Mouse (Mus musculus) G1E (cell line): Measurements from ENCODE around the gene Rb1. TPM values are rescaled to one million over a fixed set of nuclear protein-coding genes. Genes with fewer than 3 reads are reported as not detected.

Experiments used
- ATAC-seq: 2 replicates; pipeline ENCODE4 v1.8.0; 2016; ENCODE audit warnings: mild to moderate bottlenecking; ENCODE audit not compliant: insufficient number of reproducible peaks, poor library complexity, low FRiP score, severe bottlenecking; ENCODE audit errors: extremely low read depth
- DNase-seq: peaks from one replicate; pipeline ENCODE4 v3.0.0; 2012; ENCODE audit warnings: low spot score
- H3K27me3 ChIP-seq: 2 replicates; pipeline ENCODE4 v1.6.1; 2012; ENCODE audit warnings: mild to moderate bottlenecking, low read length, inconsistent platforms; ENCODE audit not compliant: insufficient read depth
- H3K36me3 ChIP-seq: replicated peaks from 2 replicates; pipeline ENCODE3; 2012; ENCODE audit warnings: mild to moderate bottlenecking, inconsistent platforms
- H3K4me1 ChIP-seq: 2 replicates; pipeline ENCODE4 v1.6.1; 2012; ENCODE audit warnings: low read depth, low read length, inconsistent platforms, mixed read lengths; ENCODE audit not compliant: insufficient read depth
- H3K4me3 ChIP-seq: 2 replicates; pipeline ENCODE4 v1.5.1; 2012; ENCODE audit warnings: low read depth, mild to moderate bottlenecking, inconsistent platforms, low read length, moderate library complexity, mixed read lengths
- H3K9me3 ChIP-seq: replicated peaks from 2 replicates; pipeline ENCODE4 v1.6.1; 2012; ENCODE audit warnings: inconsistent platforms
- CTCF ChIP-seq: IDR thresholded peaks from 2 replicates; pipeline ENCODE4 v1.5.1; 2012; ENCODE audit warnings: low read depth, low read length, inconsistent platforms, mixed read lengths
- GATA1 ChIP-seq: IDR thresholded peaks from 2 replicates; pipeline ENCODE4 v1.6.1; 2012; ENCODE audit warnings: borderline replicate concordance, low read length, inconsistent platforms, mixed read lengths
- GATA2 ChIP-seq: IDR thresholded peaks from 2 replicates; pipeline ENCODE4 v1.6.1; 2012; ENCODE audit warnings: low read depth, low read length, inconsistent platforms, borderline replicate concordance
- POLR2AphosphoS5 ChIP-seq: IDR thresholded peaks from 2 replicates; pipeline ENCODE4 v1.6.1; 2012; ENCODE audit warnings: low read depth, low read length, inconsistent platforms; ENCODE audit not compliant: insufficient replicate concordance
- TAL1 ChIP-seq: conservative IDR thresholded peaks from 2 replicates; pipeline ENCODE4 v1.6.1; 2012; ENCODE audit warnings: low read depth, low read length, inconsistent platforms, mixed read lengths
- polyA plus RNA-seq: library from polyadenylated mRNA; stranded (reverse); fragments of >175 nt; gene quantifications from 2 replicates; pipeline ENCODE4 v1.2.3, GENCODE M21; 2012
- total RNA-seq, 2 experiments: library from RNA; stranded (forward) in 1 of 2; stranded (reverse) in 1 of 2; fragments of 200-1000 nt in 1 of 2; fragments of >200 nt in 1 of 2; fragmentation: Nextera tagmentation in 1 of 2; gene quantifications; 2 replicates each; pipeline ENCODE4 v1.2.3; 2014 to 2017

Rb1 gene
- total and polyA plus RNA-seq, 3 experiments = 11.6 to 393 (median 64.9) TPM

DNA sequence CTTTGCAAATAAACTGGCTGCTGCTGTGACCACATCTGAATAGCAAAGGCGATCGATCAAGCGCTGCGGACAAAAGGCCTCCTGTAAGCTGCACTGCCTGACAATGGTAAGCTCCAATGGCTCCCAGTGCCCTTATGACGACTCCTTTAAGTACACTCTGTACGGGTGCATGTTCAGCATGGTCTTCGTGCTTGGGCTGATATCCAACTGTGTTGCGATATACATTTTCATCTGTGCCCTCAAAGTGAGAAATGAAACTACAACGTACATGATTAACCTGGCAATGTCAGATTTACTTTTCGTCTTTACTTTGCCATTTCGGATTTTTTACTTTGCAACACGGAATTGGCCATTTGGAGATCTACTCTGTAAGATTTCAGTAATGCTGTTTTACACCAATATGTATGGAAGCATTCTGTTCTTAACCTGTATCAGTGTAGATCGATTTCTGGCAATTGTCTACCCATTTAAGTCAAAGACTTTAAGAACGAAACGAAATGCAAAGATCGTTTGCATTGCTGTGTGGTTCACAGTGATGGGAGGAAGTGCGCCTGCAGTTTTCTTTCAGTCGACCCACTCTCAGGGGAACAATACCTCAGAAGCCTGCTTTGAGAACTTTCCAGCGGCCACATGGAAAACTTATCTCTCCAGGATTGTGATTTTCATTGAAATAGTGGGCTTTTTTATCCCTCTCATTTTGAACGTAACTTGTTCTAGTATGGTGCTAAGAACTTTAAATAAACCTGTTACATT, 86.9 kb downstream of the Rb1 start:
- ATAC-seq = 0 out of 2 replicates have a peak, but pooled peaks have one; percentile 50
- DNase-seq = no peak

DNA sequence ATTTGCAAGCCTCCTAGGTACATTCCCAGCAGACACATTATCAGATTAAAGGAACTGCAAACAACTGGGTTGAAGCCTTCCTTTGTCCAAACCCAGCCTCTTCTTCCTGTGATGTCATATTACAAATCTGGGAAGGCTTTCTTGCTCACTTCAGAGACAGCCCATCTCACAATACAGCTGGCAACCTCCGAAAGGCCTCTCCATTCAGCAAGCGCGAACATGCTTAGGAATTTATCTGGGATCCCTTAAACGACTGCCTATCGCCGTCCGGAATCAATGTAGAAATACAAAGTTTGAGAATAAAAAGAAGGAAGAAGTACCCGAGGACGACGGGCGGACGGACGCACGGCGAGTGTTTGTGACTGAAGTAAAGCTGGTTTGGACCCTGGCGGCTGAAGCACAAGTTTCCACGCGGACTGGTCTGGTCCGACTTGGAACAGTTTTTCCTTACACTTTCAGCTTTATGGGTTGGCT, 87.7 kb downstream of the Rb1 start, which contains the start of gene Lpar6:
Lpar6 (plus strand) TSS at position 48 of the 474 bp plus-strand sequence.
- peaks cover 25% of the 10 kb centered on the region for H3K36me3 ChIP-seq
- H3K9me3 ChIP-seq = no peaks in the 10 kb centered on the region
- peak within 1 kb of the TSS; percentile 68 for H3K4me3 ChIP-seq
- no peaks in the 10 kb centered on the region for H3K27me3 ChIP-seq
- peaks cover 26% of the 10 kb centered on the region for H3K4me1 ChIP-seq
- ATAC-seq (peak; percentile 32), DNase-seq (no peak)
- TF ChIP-seq GATA2 (no peak), CTCF (no peak), POLR2AphosphoS5 (no peak), GATA1 (no peak), TAL1 (no peak)

More for the DNA sequence above, 86.9 kb downstream of the Rb1 start:
- Histone ChIP-seq H3K9me3 (no peaks in the 10 kb centered on the region), H3K4me1 (peaks cover 26% of the 10 kb centered on the region), H3K27me3 (no peaks in the 10 kb centered on the region), H3K4me3 (peak overlapping the region; percentile 68), H3K36me3 (peaks cover 27% of the 10 kb centered on the region)
- TF ChIP-seq CTCF = no peak

DNA sequence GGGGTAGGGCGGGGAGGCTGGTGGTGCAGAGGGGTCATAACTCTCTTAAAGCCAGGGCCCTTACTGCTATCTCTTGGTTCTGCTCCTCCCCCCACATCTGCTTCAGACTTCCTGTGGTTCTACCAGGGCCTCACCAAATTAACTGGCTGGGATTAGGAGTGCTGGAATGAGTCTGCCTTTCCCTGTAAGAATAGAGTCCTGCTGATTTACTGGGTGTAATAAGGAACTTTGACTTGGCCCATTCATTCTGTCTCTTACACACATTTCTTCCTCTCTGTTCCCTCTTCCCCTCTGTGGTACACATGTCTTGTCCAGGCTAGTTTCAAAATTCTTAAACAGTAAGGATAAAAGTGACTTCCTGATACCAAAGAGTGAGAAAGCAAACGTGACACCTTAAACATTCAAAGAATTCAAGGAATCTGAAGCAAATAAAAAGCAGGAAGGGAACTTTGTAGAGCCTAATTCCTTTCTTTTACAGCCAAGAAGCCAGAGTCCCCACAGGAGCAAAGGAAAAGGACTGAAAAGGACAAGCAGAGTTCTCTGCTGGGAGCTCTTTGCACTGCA, 91.1 kb downstream of the Rb1 start:
- Histone ChIP-seq H3K4me3 (no peak overlapping the region), H3K27me3 (no peaks in the 10 kb centered on the region), H3K4me1 (peaks cover 26% of the 10 kb centered on the region), H3K36me3 (peaks cover 42% of the 10 kb centered on the region), H3K9me3 (no peaks in the 10 kb centered on the region)
- TF ChIP-seq CTCF = no peak
- DNase-seq = no peak
- no peak for ATAC-seq

DNA sequence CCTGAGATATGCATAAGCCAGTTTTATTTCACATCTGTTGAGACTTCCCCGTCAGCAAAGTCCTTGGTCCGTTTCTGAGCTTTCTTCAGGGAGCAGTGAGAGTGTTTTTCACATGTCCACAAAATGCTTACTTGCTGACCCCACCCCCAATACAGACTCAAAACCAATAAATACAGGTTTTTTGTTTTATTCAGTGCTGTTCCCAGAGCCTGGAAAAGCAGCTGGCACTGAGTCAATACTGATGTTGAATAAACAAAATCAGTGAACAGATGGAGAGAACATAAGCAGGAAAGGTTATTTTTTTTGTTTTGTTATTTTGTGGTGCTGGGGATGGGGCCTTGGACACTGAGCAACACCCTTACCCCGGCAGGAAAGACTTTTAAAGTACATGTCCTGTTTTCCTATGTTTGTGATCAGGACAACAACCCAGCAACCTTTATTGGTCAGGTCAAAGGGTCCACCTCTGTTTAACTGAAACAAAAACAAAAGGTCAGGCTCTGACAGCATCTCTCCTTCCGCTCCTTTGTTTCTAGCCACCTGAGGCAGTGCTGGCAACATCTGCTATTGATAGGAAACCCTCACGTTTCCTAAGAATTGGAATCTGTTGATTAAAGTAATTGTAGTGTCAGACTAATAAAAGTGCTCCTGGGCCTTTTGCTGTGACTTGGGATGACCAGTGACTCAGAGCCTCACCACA, 94.2 kb downstream of the Rb1 start:
- Histone ChIP-seq H3K36me3 (peaks cover 53% of the 10 kb centered on the region), H3K4me1 (peaks cover 17% of the 10 kb centered on the region), H3K9me3 (no peaks in the 10 kb centered on the region), H3K4me3 (no peak overlapping the region), H3K27me3 (no peaks in the 10 kb centered on the region)
- DNase-seq (no peak), ATAC-seq (no peak)
- TF ChIP-seq POLR2AphosphoS5 = no peak
- no peak for TF ChIP-seq GATA2
- no peak for TF ChIP-seq TAL1
- TF ChIP-seq GATA1 = no peak
- TF ChIP-seq CTCF = no peak

DNA sequence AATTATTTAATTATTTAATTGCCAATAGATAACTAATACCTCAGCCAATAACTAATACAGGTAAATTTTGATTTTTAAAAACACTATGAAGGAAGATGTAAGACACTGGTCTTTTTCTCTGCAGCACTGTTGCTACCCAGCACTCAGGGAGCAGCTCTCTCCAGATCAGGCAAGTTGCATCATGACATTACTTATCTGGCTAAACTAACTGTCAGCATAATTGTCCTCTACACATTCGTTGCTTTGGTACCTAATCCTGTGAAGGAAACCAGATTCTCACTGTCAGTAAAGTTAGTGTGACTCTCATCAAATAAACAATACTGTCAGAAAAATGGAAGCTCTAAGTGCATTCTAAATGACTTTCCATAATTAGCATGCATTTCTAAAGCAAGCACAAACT, 98.8 kb downstream of the Rb1 start:
- Histone ChIP-seq H3K27me3 (no peaks in the 10 kb centered on the region), H3K9me3 (no peaks in the 10 kb centered on the region), H3K4me3 (no peak overlapping the region), H3K36me3 (peaks cover 61% of the 10 kb centered on the region), H3K4me1 (0 out of 2 replicates have a peak, but pooled peaks cover 4% of the 10 kb centered on the region)
- ATAC-seq (no peak), DNase-seq (no peak)
- no peak for TF ChIP-seq GATA2
- no peak for TF ChIP-seq TAL1
- no peak for TF ChIP-seq GATA1
- no peak for TF ChIP-seq CTCF
- no peak for TF ChIP-seq POLR2AphosphoS5

DNA sequence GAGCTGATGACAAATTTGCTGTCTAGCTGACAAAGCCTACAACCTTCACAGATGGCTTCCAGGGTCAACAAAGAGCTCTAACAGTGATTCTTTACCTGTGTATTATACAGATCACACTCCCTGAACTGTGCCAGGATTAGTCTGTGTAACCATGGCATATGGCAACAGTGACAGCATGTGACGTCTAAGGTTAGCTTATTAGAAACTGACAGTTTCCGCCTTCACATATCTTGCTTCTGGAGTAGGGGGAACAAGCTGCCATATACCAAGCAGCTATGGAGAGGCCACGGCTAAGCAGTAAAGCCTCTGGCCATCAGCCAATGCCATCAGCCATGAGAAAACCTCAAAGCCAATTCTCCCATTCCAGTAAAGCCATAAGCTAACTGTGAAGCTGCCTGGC, 99.3 kb downstream of the Rb1 start:
- ATAC-seq = no peak
- Histone ChIP-seq H3K36me3 (peaks cover 57% of the 10 kb centered on the region), H3K4me3 (no peak overlapping the region), H3K27me3 (no peaks in the 10 kb centered on the region), H3K9me3 (no peaks in the 10 kb centered on the region), H3K4me1 (peaks cover 4% of the 10 kb centered on the region; the same call in 1 of the 2 replicates)
- no peak for TF ChIP-seq CTCF
- TF ChIP-seq GATA2 = no peak
- no peak for TF ChIP-seq GATA1
- TF ChIP-seq POLR2AphosphoS5 = no peak
- no peak for TF ChIP-seq TAL1
- no peak for DNase-seq
